Mouse (Mus musculus) hematopoietic stem cell, adult 5-6 weeks (primary cell): Measurements from ENCODE around the gene Papln. TPM values are rescaled to one million over a fixed set of nuclear protein-coding genes. Genes with fewer than 3 reads are reported as not detected.

Experiments
- ATAC-seq, 2 experiments: fragments of 125-278 bp in 1 of 2; replicated peaks in 1 of 2; 2 replicates each; pipeline ENCODE4 v1.8.0; 2016 to 2017; ENCODE audit warnings: inconsistent platforms in 2 of 2, mild to moderate bottlenecking in 2 of 2, moderate number of reproducible peaks in 2 of 2, low read depth in 1 of 2, moderate TSS enrichment in 1 of 2; ENCODE audit not compliant: low FRiP score in 2 of 2, poor library complexity in 2 of 2, severe bottlenecking in 2 of 2, insufficient read depth in 1 of 2, low TSS enrichment in 1 of 2
- total RNA-seq: library from RNA; stranded (forward); fragments of 172-1452, 232-1000 nt; gene quantifications from 2 replicates; pipeline ENCODE4 v1.2.3, GENCODE M21; 2017

The Papln gene
- total RNA-seq, 1 experiment from 2014 or later = not detected

DNA sequence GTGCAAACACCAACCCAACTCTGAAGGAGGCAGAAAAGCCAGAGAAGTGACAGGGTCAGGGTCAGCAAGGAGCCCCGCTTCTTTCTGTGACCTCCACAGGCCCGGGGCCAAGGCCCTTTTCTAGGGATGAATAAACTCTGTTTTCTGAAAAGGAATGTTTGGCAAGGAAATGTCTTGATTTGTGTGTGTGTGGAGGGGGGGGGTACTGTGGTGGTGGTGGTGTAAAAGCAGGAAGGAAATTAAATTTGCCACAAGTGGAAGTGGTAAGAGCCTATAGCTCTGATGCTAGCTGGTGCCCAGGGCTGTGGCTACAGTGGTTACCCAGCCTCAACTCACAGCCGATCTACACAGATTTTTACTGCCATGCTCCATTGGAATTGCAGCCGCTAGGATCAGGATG is 728 bp upstream of the Papln start:
- peak; percentile 77 to 91 for ATAC-seq

DNA sequence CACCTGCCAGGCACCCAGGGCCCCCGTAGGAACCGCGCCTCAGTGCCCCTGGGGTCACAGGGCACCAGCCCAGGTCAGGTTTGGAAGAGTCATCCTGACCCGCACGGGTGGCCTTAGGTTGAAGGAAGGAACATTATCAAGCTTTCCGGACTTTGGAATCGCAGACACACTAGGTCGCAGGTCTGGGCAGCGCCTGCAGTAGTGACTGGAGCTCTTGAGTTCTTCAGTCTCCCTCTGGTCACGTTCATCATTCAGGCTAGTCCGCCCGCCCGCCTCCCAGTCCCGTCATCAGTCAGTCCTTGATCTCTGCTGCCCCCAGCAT is 571 bp downstream of the Papln start:
- ATAC-seq = no peak

- ATAC-seq = no peak
These were observed 1.1 kb downstream of the Papln start for GRCm38 (mm10) chr12:83764519-83764918.

DNA sequence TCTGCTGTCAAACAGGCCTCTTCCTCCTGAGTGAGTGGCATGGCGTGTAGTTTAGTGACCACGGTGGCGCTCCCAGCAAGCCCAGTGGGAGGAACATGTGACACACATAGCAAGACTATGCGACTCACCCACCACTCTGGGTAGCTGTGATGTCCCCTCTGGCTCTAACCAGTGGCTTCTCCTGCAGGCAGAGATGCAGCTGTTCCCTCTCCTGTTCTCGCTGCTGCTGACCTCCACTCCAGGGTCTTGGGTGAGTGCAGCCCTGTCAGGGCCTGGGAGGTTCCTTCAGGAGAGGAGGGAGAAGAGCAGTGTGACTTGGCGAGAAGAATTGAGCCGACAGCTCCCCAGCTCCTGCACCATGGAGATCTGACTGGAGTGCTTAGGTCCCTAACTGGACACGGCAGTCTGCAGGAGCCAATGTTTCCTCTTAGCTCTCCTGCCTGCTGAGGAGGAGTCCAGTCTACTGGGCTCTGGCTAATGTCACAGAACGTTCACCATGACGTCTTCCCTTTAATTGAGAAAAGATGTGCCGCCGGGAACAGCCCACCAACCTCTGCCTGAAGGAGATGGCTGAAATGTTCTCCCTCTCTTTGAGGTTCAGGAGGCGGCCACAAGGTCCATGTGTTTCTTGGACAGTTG is 2.6 kb downstream of the Papln start:
- no peak for ATAC-seq

DNA sequence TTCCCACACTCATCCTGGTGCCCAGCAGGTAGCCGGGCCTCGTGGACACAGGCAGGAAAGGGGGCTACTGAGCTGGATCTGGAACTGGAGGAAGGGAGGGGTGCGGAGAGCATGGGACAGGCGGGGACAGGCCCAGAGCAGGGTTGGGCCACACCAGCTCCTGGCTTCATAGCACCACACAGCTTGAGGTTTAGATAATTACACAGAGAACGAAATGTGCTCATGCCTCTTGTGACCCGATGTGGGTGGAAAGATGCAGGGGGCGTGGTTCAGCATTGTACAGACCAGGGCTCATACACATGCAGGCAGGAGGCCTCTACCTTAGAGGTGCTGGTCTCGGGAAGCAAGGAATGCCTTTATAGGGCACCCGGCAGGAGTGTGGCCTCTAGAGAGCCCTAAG is 4.4 kb downstream of the Papln start:
- ATAC-seq = no peak

DNA sequence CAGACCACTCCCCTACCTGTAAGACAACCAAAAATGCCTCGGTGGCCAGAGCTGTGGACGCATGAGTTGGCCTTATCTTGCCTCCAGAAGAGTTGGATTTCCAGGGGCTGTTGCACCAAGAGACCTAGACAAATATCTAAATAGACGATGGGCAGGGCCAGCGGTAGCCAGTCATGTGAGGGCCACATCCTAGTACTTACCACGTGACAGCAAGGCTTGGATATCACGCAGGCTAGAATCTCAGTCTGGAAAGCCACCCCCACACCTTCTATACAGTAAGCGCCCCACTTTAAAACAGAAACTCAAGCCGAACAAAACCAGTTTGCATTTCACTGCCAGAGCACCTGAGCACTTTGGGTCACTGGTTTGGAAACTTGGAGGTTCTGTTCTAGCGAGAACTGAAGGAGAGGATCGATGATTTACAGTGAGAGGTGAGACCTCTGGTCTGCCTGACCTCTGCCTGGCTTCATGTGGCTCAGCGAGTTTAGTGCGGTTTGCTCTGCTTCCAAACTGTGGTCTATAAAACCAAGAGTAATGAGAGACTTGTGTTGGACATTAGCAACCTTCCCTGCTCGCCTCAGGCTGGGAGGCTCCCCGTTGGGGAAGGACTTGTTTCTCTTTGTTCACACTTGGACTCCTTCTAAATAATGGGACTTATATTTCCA is 4.9 kb downstream of the Papln start:
- no peak for ATAC-seq

GRCm38 (mm10) chr12:83770418-83771256 is 7.2 kb downstream of the Papln start:
- ATAC-seq = peak; percentile 29 to 47; a peak in 1 of 4 replicates

- no peak for ATAC-seq
These were observed 12.2 kb downstream of the Papln start for GRCm38 (mm10) chr12:83775621-83776020.

GRCm38 (mm10) chr12:83776766-83777165 is 13.3 kb downstream of the Papln start:
- ATAC-seq = no peak

GRCm38 (mm10) chr12:83780181-83780580 is 16.7 kb downstream of the Papln start:
- no peak for ATAC-seq

- no peak for ATAC-seq
These were observed 17.8 kb downstream of the Papln start for GRCm38 (mm10) chr12:83781204-83781603.

GRCm38 (mm10) chr12:83781640-83782278 is 18.3 kb downstream of the Papln start:
- ATAC-seq = no peak

DNA sequence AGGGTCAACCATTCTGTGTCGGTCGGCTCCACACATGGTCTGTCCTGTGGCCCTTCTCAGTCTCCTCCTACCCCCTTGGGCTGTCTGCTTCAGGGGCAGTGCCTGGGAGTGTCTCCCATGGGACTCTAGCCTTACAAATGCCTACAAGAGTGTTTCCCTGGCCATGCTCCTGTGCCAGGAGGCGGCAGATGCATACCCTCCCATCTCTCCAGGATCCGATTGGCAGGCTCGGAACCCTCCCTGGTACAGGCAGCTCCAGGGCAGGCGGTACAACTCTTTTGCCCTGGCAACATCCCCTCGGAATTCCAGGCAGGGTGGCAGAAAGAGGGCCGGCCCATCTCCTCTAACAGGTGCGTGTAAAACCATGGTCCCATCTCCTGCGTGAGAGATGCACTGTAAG is 19.2 kb downstream of the Papln start:
- ATAC-seq = no peak

- no peak for ATAC-seq
These were observed 21.9 kb downstream of the Papln start for GRCm38 (mm10) chr12:83785305-83785704.

DNA sequence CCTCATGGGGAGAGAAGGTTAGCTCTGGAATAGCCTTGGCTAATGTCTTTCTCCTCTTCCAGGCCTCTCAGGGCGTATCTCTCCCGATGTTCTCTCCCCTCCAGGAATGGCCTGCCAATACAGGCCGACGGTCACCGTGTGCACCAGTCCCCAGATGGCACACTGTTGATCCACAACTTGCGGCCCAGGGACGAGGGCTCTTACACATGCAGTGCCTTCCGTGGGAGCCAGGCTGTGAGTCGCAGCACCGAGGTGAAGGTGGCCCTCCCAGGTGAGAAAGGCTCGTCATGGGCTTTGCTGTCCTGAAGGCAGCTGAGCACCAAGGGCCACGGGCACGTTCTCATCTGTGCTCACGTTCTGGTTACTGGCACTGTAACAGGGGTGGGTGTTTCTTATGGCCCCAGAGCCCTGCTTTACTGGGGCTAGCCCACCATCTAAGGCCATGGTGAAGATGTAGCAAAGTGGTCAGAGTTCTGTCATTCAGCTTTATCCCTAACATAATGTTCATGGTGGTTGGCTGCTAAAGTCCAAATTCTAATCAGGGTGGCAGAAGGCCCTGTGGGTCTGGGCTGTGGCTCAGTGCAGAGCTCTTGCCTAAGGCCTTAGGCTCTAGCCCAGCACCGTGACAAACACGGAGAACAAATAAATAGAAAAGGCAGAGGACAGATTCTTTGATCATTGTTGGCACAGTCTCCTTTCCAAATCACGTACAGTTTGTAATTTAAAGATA is 25.8 kb downstream of the Papln start:
- no peak for ATAC-seq

GRCm38 (mm10) chr12:83789781-83790140 is 26.3 kb downstream of the Papln start:
- no peak for ATAC-seq

DNA sequence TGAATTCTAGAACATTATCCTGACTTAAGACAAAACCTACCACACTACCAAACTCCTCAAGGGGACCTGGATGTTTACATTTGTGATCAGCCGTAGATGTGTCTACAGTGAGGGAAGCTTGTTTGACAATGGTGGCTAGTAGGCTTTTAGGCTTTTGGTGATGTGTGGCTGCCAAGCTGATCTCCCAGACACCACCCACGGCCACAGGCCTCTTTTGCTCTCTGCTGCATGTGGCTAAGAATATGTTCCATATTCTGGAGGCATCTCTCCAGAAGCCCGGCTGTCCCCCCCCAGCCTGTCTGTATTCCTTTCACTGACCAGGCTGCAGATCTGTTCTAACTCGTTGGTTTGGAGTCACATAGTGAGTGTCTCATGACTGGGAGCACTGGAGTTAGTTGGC is 27.3 kb downstream of the Papln start:
- ATAC-seq = no peak
